Mouse (Mus musculus): ENCODE measurements around the gene Bdp1.
"Not testable (repeated sequence)": the region's sequence is repeated elsewhere in the genome, so short reads cannot be mapped to it uniquely, and the experiment has no call there.

The Bdp1 gene

GRCm38 (mm10) chr13:100103748-100104254, at the start of gene Bdp1:
Gene Bdp1 (minus strand): TSS chr13:100104070.
- DNase-seq (ENCODE audit: extremely low spot score), result peak; percentile 97

- no peak for DNase-seq (ENCODE audit: extremely low spot score)
Observed at GRCm38 (mm10) chr13:100152659-100153058, 48.8 kb upstream of the Bdp1 start.

- no peak for DNase-seq (ENCODE audit: extremely low spot score)
Observed at GRCm38 (mm10) chr13:100141646-100142314, 37.9 kb upstream of the Bdp1 start.

GRCm38 (mm10) chr13:100125258-100125643, 21.4 kb upstream of the Bdp1 start:
- DNase-seq (ENCODE audit: extremely low spot score), result no peak

- peak; percentile 84 for DNase-seq (ENCODE audit: extremely low spot score)
Observed at GRCm38 (mm10) chr13:100124423-100125257, 20.8 kb upstream of the Bdp1 start, which contains the start of gene Smn1. Gene Smn1 (plus strand): TSS chr13:100124852.

GRCm38 (mm10) chr13:100123970-100124369, 20.1 kb upstream of the Bdp1 start:
- DNase-seq (ENCODE audit: extremely low spot score), result no peak

- DNase-seq (ENCODE audit: extremely low spot score), result no peak
Observed at GRCm38 (mm10) chr13:100112218-100112972, 8.5 kb upstream of the Bdp1 start.

- peak; percentile 84 for DNase-seq (ENCODE audit: extremely low spot score)
Observed at GRCm38 (mm10) chr13:100107652-100108472, 4.0 kb upstream of the Bdp1 start, which contains the start of gene Serf1. Gene Serf1 (plus strand): TSS chr13:100108012.

- DNase-seq (ENCODE audit: extremely low spot score), result peak; percentile 4
Observed at GRCm38 (mm10) chr13:100103052-100103658, 715 bp downstream of the Bdp1 start.

GRCm38 (mm10) chr13:100098808-100099207, 5.1 kb downstream of the Bdp1 start:
- DNase-seq (ENCODE audit: extremely low spot score), result no peak

- no peak for DNase-seq (ENCODE audit: extremely low spot score)
Observed at GRCm38 (mm10) chr13:100071473-100071872, 32.4 kb downstream of the Bdp1 start.

GRCm38 (mm10) chr13:100067821-100068220, 36.0 kb downstream of the Bdp1 start:
- DNase-seq (ENCODE audit: extremely low spot score), result no peak

GRCm38 (mm10) chr13:100063936-100064335, 39.9 kb downstream of the Bdp1 start:
- DNase-seq (ENCODE audit: extremely low spot score), result no peak

- DNase-seq (ENCODE audit: extremely low spot score), result not testable (repeated sequence)
Observed at GRCm38 (mm10) chr13:100057738-100058137, 46.1 kb downstream of the Bdp1 start.

- no peak for DNase-seq (ENCODE audit: extremely low spot score)
Observed at GRCm38 (mm10) chr13:100026013-100026412, 77.9 kb downstream of the Bdp1 start.

GRCm38 (mm10) chr13:100016891-100017290, 87.0 kb downstream of the Bdp1 start:
- DNase-seq (ENCODE audit: extremely low spot score), result no peak

- DNase-seq (ENCODE audit: extremely low spot score), result no peak
Observed at GRCm38 (mm10) chr13:100015937-100016336, 87.9 kb downstream of the Bdp1 start.

GRCm38 (mm10) chr13:100014906-100015895, 88.7 kb downstream of the Bdp1 start, which contains the start of gene Mccc2:
Gene Mccc2 (minus strand): TSS chr13:100015639.
- DNase-seq (ENCODE audit: extremely low spot score), result peak; percentile 88

- DNase-seq (ENCODE audit: extremely low spot score), result no peak
Observed at GRCm38 (mm10) chr13:100005911-100006496, 97.9 kb downstream of the Bdp1 start.

Measured in embryo, embryonic 9.5 days (tissue).